In genomic region chr10:21160537-21161358, GRCm38 (mm10) we compare ENCODE assay signal across 8 mouse cellular contexts. TPM values are rescaled to one million over a fixed set of nuclear protein-coding genes. Genes with fewer than 3 reads are reported as not detected.
DNase-seq lines count a peak whose midpoint lies in the region; ATAC-seq and TF ChIP-seq lines count a peak whose summit lies in the region.

Gene Myb, minus strand, starts transcription at chr10:21160984.

- no peaks in the 10 kb centered on the region for H3K79me2 ChIP-seq in heart, adult 2 months (replicated peaks; ENCODE audit: control insufficient read depth, insufficient read depth, low read length)

- peaks cover 19% of the 10 kb centered on the region for H3K27me3 ChIP-seq in heart, adult 2 months (ENCODE audit: control insufficient read depth, insufficient read depth, low read length)
- H3K27me3 ChIP-seq in liver, embryonic 15.5 days, result peaks cover 40% of the 10 kb centered on the region
- H3K27me3 ChIP-seq in neural tube, embryonic 11.5 days (ENCODE audit: control insufficient read depth, insufficient read depth, low read length), result peaks cover 33% of the 10 kb centered on the region
- H3K27me3 ChIP-seq in testis, adult 2 months (ENCODE audit: control insufficient read depth, insufficient read depth, low read length), result peaks cover 4% of the 10 kb centered on the region; the same call in 1 of the 2 replicates

- H3K4me1 ChIP-seq in cortical plate, adult 2 months (ENCODE audit: control insufficient read depth, insufficient read depth, low read length), result no peaks in the 10 kb centered on the region; the same call in 1 of the 2 replicates
- H3K4me1 ChIP-seq in heart, adult 2 months (ENCODE audit: control insufficient read depth, insufficient read depth, low read length), result no peaks in the 10 kb centered on the region
- peaks cover 55% of the 10 kb centered on the region for H3K4me1 ChIP-seq in liver, embryonic 15.5 days (replicated peaks)
- H3K4me1 ChIP-seq in neural tube, embryonic 11.5 days (ENCODE audit: control insufficient read depth, insufficient read depth, low read length), result peaks cover 6% of the 10 kb centered on the region; the same call in 1 of the 2 replicates
- peaks cover 20% of the 10 kb centered on the region for H3K4me1 ChIP-seq in testis, adult 2 months (ENCODE audit: control insufficient read depth, insufficient read depth, low read length)

- H3K9ac ChIP-seq in heart, adult 2 months (ENCODE audit: low read depth, low read length), result peak within 1 kb of the TSS; percentile 19; the same call in 1 of the 2 replicates
- peak within 1 kb of the TSS; percentile 74 for H3K9ac ChIP-seq in liver, embryonic 15.5 days
- H3K9ac ChIP-seq in neural tube, embryonic 11.5 days (ENCODE audit: low read length), result peak within 1 kb of the TSS; percentile 81

- ATAC-seq in liver, embryonic 15.5 days (ENCODE audit: insufficient read depth), result peak; percentile 77
- peak; percentile 81 for ATAC-seq in neural tube, embryonic 11.5 days (ENCODE audit: insufficient read depth, low FRiP score, low TSS enrichment)

- no peak within 1 kb of the TSS for H3K27ac ChIP-seq in cortical plate, adult 2 months (ENCODE audit: insufficient read depth, low read length)
- no peak within 1 kb of the TSS for H3K27ac ChIP-seq in heart, adult 2 months
- peak within 1 kb of the TSS; percentile 78 for H3K27ac ChIP-seq in liver, embryonic 15.5 days (replicated peaks)
- peak within 1 kb of the TSS; percentile 27; the same call in 1 of the 2 replicates for H3K27ac ChIP-seq in neural tube, embryonic 11.5 days (ENCODE audit: low read depth, low read length)
- H3K27ac ChIP-seq in testis, adult 2 months (ENCODE audit: control insufficient read depth, insufficient read depth, low read depth, low read length), result no peak within 1 kb of the TSS

- no peak for TF ChIP-seq CTCF in cortical plate, adult 2 months (IDR thresholded peaks at IDR 0.05; ENCODE audit: extremely low read depth, insufficient read depth, low read length)
- TF ChIP-seq CTCF in heart, adult 2 months (IDR thresholded peaks at IDR 0.05), result no peak
- no peak for TF ChIP-seq CTCF in testis, adult 2 months (IDR thresholded peaks at IDR 0.05; ENCODE audit: control insufficient read depth, insufficient read depth, insufficient replicate concordance, low read depth, low read length)

- peak within 1 kb of the TSS; percentile 38 for H3K4me3 ChIP-seq in cortical plate, adult 2 months (ENCODE audit: insufficient read depth, low read length)
- H3K4me3 ChIP-seq in heart, adult 2 months, result peak within 1 kb of the TSS; percentile 53
- peak within 1 kb of the TSS; percentile 75 for H3K4me3 ChIP-seq in liver, embryonic 15.5 days (replicated peaks)
- H3K4me3 ChIP-seq in neural tube, embryonic 11.5 days (ENCODE audit: low read depth, low read length), result peak within 1 kb of the TSS; percentile 68
- H3K4me3 ChIP-seq in testis, adult 2 months (ENCODE audit: control insufficient read depth, low read depth, low read length), result peak within 1 kb of the TSS; percentile 77

- no peak for TF ChIP-seq POLR2A in cortical plate, adult 2 months (IDR thresholded peaks at IDR 0.05; ENCODE audit: extremely low read depth, insufficient read depth, low read length)
- no peak for TF ChIP-seq POLR2A in heart, adult 2 months (IDR thresholded peaks at IDR 0.05; ENCODE audit: insufficient read depth, low read depth, low read length)
- TF ChIP-seq POLR2A in testis, adult 2 months (IDR thresholded peaks at IDR 0.05; ENCODE audit: control insufficient read depth, low read depth, low read length), result no peak

- H3K36me3 ChIP-seq in heart, adult 2 months (ENCODE audit: control insufficient read depth, insufficient read depth, low read length), result no peaks in the 10 kb centered on the region
- no peaks in the 10 kb centered on the region for H3K36me3 ChIP-seq in liver, embryonic 15.5 days (replicated peaks)
- H3K36me3 ChIP-seq in neural tube, embryonic 11.5 days (ENCODE audit: control insufficient read depth, insufficient read depth, low read length), result no peaks in the 10 kb centered on the region
- no peaks in the 10 kb centered on the region for H3K36me3 ChIP-seq in testis, adult 2 months (ENCODE audit: control insufficient read depth, insufficient read depth, low read length)

- intact Hi-C loops in heart, adult 2 months (cut with DNase I), result no loop called here

- DNase-seq in 416B (ENCODE audit: low read depth), result peak; percentile 93
- peak; percentile 63 for DNase-seq in T-cell, adult 2 months (ENCODE audit: low spot score)
- DNase-seq in heart, adult 2 months, result peak; percentile 75 to 77
- peak; percentile 58 to 66 for DNase-seq in kidney, adult 8-10 months
- peak; percentile 85 for DNase-seq in neural tube, embryonic 11.5 days (ENCODE audit: low spot score)

- H3K4me2 ChIP-seq in liver, embryonic 15.5 days, result peak within 1 kb of the TSS; percentile 100
- H3K4me2 ChIP-seq in neural tube, embryonic 11.5 days (ENCODE audit: low read depth), result peak within 1 kb of the TSS; percentile 98

- no peak for TF ChIP-seq EP300 in heart, adult 2 months (IDR thresholded peaks at IDR 0.05; ENCODE audit: insufficient read depth, low read depth, low read length)

- H3K9me3 ChIP-seq in liver, embryonic 15.5 days (replicated peaks), result no peaks in the 10 kb centered on the region
- H3K9me3 ChIP-seq in neural tube, embryonic 11.5 days (ENCODE audit: control insufficient read depth, low read length), result no peaks in the 10 kb centered on the region

- WGBS in heart, adult 2 months, result 1% methylated on average over 83 of the region's 86 CpGs
- WGBS in liver, embryonic 15.5 days (ENCODE audit: insufficient replicate concordance), result under 1% methylated on average over 86 of the region's 86 CpGs
- 0% methylated on average over 47 of the region's 86 CpGs for WGBS in neural tube, embryonic 11.5 days

RNA-seq across cellular contexts. Expression of gene Myb, which starts in this region (rescaled TPM):
- 0.44 and 0.56 TPM in 2 replicates for polyA plus RNA-seq in cortical plate, adult 2 months (2012; rRNA removed)
- not detected for total RNA-seq in heart, adult 2 months (2021)
- polyA plus RNA-seq in heart, adult 2 months (2012; rRNA removed), result 0.23 and 0.31 TPM in 2 replicates
- 9.1 and 9.7 TPM in 2 replicates for polyA plus RNA-seq in liver, embryonic 15.5 days (2015; fragmentation: Nextera tagmentation; extraction: Ambion mirVana)
- 4.4 and 4.6 TPM in 2 replicates for polyA plus RNA-seq in neural tube, embryonic 11.5 days (2014; fragmentation: Nextera tagmentation; extraction: Ambion mirVana)
- polyA plus RNA-seq in testis, adult 2 months (2012; rRNA removed), result 0.19 and 0.36 TPM in 2 replicates

Comparison
In these comparisons a context has a peak if more than half of its experiments do, and no peak if none do; other contexts are left out.
1. Peak in DNase-seq, H3K4me3 ChIP-seq and H3K9ac ChIP-seq in heart, adult 2 months; RNA of the gene not detected or under 1 TPM.
2. H3K27ac ChIP-seq: peak in liver, embryonic 15.5 days (single experiment) and neural tube, embryonic 11.5 days (single experiment); none in cortical plate, adult 2 months (single experiment), heart, adult 2 months (single experiment) and testis, adult 2 months (single experiment).
3. H3K9ac ChIP-seq: peak in every context shown above with its lines; median percentile 81 in neural tube, embryonic 11.5 days; 74 in liver, embryonic 15.5 days; 19 in heart, adult 2 months.
4. Peak in every context shown above with its lines, with median percentiles within 50 percentile points of each other: DNase-seq and H3K4me3 ChIP-seq.